Mouse (Mus musculus): ENCODE measurements at regions not wholly inside any gene's neighbourhood (a gene's known extent, or its start where the extent isn't known, plus 50 kb on each side); places are given as distances from the start of the nearest gene placed in this dataset.

GRCm38 (mm10) chr15:61051363-61051762 lies 128.6 kb upstream of the A1bg start:
- DNase-seq (ENCODE audit: low spot score in 2 of 2): no peak

GRCm38 (mm10) chr15:61009509-61009908 lies 86.7 kb upstream of the A1bg start:
- DNase-seq (ENCODE audit: low spot score in 2 of 2): no peak

GRCm38 (mm10) chr15:61007461-61008059 lies 84.7 kb upstream of the A1bg start:
- no peak for DNase-seq (ENCODE audit: low spot score in 2 of 2)

GRCm38 (mm10) chr15:61006608-61007007 lies 83.8 kb upstream of the A1bg start:
- no peak for DNase-seq (ENCODE audit: low spot score in 2 of 2)

- no peak for DNase-seq (ENCODE audit: low spot score in 2 of 2)
Observed at GRCm38 (mm10) chr15:60993971-60994690, 71.3 kb upstream of the A1bg start.

GRCm38 (mm10) chr15:60993394-60993793 lies 70.6 kb upstream of the A1bg start:
- no peak for DNase-seq (ENCODE audit: low spot score in 2 of 2)

GRCm38 (mm10) chr15:60982576-60982975 lies 59.8 kb upstream of the A1bg start:
- DNase-seq (ENCODE audit: low spot score in 2 of 2): no peak

Data from left cerebral cortex, adult 8-10 months (tissue).